In the genomic region with DNA sequence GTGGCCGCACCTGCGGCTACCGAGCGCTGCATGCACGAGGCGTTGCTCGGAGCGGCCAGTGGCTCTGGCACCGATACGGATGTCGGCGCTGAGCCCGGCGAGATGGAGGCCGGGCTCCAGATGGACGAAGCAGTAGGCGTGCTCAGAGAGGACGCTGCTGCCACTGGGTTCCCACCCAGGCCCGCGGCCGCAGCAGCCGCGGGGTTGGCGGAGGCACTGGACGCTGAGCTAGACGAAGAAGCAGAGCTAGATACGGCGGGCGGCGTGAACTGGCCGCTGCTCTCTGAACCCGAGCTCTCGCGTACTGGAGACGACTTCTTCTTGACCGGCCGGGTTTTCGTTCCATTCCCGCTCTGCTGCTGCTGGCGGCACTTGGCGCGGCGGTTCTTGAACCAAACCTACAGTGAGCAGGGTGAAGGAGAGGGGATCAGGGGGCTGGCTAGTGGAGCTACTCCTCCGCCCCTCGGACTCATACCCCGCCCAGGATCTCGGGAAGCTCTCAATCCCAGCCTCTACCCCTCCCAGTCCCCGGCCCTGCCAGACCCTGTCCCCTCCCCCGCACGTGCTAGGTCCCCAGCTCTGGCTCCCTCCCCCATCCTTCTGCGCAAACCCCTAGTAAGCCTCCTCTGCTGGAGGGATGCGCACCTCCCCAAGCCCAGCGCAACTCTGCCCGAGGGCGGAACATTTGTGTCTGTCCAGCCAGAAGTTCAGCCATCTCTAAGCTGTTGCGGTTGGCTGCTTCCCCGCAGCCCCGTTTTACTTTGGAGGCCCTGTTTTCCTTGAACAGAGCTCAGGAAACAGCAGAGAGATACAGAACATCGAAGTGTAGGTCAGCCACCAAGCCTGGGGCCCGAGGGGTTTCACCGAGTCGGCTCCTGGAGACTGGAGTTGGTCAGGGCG, we compare ENCODE assay signal across 9 mouse cellular contexts. TPM values are rescaled to one million over a fixed set of nuclear protein-coding genes. Genes with fewer than 3 reads are reported as not detected.
DNase-seq lines count a peak whose midpoint lies in the region; ATAC-seq and TF ChIP-seq lines count a peak whose summit lies in the region.
"Had no signal": no experiment of that assay in that cellular context is flagged by ENCODE, and none has a peak within 500 bp of the region (broad histone marks: within the 10 kb centered on the region; RNA-seq: fewer than 3 reads in every experiment).

No protein-coding gene starts in this region.

- WGBS in heart, adult 2 months, result 2% methylated on average over 63 of the region's 63 CpGs
- 1% methylated on average over 63 of the region's 63 CpGs for WGBS in intestine, postnatal 0 days
- 1% methylated on average over 61 of the region's 63 CpGs for WGBS in liver, postnatal 0 days (ENCODE audit: insufficient replicate concordance)

- peak; percentile 40 to 45 for DNase-seq in heart, adult 2 months
- no peak for DNase-seq in heart, adult 8-10 months (ENCODE audit: low spot score)
- DNase-seq in brain, embryonic 14.5 days (ENCODE audit: low read depth), result peak; percentile 94
- peak; percentile 25 for DNase-seq in forelimb bud, embryonic 11.5 days (ENCODE audit: low read depth, low spot score)
- DNase-seq in liver, postnatal 0 days, result no peak
- peak; percentile 41 for DNase-seq in right cerebral cortex, postnatal 14 days

- no peak for TF ChIP-seq CTCF in heart, adult 2 months (IDR thresholded peaks at IDR 0.05)
- no peak for TF ChIP-seq CTCF in brain, embryonic 14.5 days (IDR thresholded peaks at IDR 0.05; ENCODE audit: borderline replicate concordance, extremely low read depth, insufficient read depth, insufficient read length)
- TF ChIP-seq CTCF in intestine, postnatal 0 days (IDR thresholded peaks at IDR 0.05; ENCODE audit: low read depth), result no peak
- no peak for TF ChIP-seq CTCF in liver, postnatal 0 days (IDR thresholded peaks at IDR 0.05; ENCODE audit: low read depth)

- no peak overlapping the region for H3K27ac ChIP-seq in heart, adult 2 months
- H3K27ac ChIP-seq in intestine, postnatal 0 days (ENCODE audit: low read depth, low read length), result no peak overlapping the region
- no peak overlapping the region for H3K27ac ChIP-seq in liver, postnatal 0 days (ENCODE audit: low read depth)

- no peaks in the 10 kb centered on the region for H3K79me2 ChIP-seq in heart, adult 2 months (replicated peaks; ENCODE audit: control insufficient read depth, insufficient read depth, low read length)

- H3K4me1 ChIP-seq in heart, adult 2 months (ENCODE audit: control insufficient read depth, insufficient read depth, low read length), result peaks cover 1% of the 10 kb centered on the region; the same call in 1 of the 2 replicates
- no peaks in the 10 kb centered on the region; the same call in 1 of the 2 replicates for H3K4me1 ChIP-seq in intestine, postnatal 0 days (replicated peaks; ENCODE audit: control insufficient read depth, insufficient read depth, low read length)
- H3K4me1 ChIP-seq in liver, postnatal 0 days (ENCODE audit: insufficient read depth), result peaks cover 13% of the 10 kb centered on the region

- TF ChIP-seq POLR2A in heart, adult 2 months (IDR thresholded peaks at IDR 0.05; ENCODE audit: insufficient read depth, low read depth, low read length), result no peak
- no peak for TF ChIP-seq POLR2A in brain, embryonic 14.5 days (IDR thresholded peaks at IDR 0.05; ENCODE audit: borderline replicate concordance, extremely low read depth, insufficient read depth, insufficient read length, poor library complexity, severe bottlenecking)

- ATAC-seq in intestine, postnatal 0 days, result no peak
- no peak for ATAC-seq in liver, postnatal 0 days
- ATAC-seq in megakaryocyte-erythroid progenitor cell, adult 5-6 weeks (replicated peaks; ENCODE audit: low FRiP score, low TSS enrichment, poor library complexity, severe bottlenecking), result no peak

- H3K9ac ChIP-seq in heart, adult 2 months (ENCODE audit: low read depth, low read length), result no peak overlapping the region
- no peak overlapping the region for H3K9ac ChIP-seq in intestine, postnatal 0 days (ENCODE audit: low read depth, low read length)
- no peak overlapping the region for H3K9ac ChIP-seq in liver, postnatal 0 days (replicated peaks)

- intact Hi-C loops in heart, adult 2 months (cut with DNase I), result loop anchor here (10.0 kb wide), 1 partner anchor 208 kb away; no protein-coding TSS in a partner anchor

- H3K36me3 ChIP-seq in heart, adult 2 months (ENCODE audit: control insufficient read depth, insufficient read depth, low read length), result no peaks in the 10 kb centered on the region
- no peaks in the 10 kb centered on the region for H3K36me3 ChIP-seq in intestine, postnatal 0 days (ENCODE audit: control insufficient read depth, insufficient read depth)
- no peaks in the 10 kb centered on the region for H3K36me3 ChIP-seq in liver, postnatal 0 days (replicated peaks; ENCODE audit: insufficient read depth, low read length)

- peaks cover 72% of the 10 kb centered on the region for H3K27me3 ChIP-seq in heart, adult 2 months (ENCODE audit: control insufficient read depth, insufficient read depth, low read length)
- H3K27me3 ChIP-seq in intestine, postnatal 0 days (replicated peaks; ENCODE audit: control insufficient read depth, insufficient read depth, low read length), result peaks cover 99% of the 10 kb centered on the region
- H3K27me3 ChIP-seq in liver, postnatal 0 days (ENCODE audit: insufficient read depth, low read length), result peaks cover 99% of the 10 kb centered on the region

- TF ChIP-seq EP300 in heart, adult 2 months (IDR thresholded peaks at IDR 0.05; ENCODE audit: insufficient read depth, low read depth, low read length), result no peak
- TF ChIP-seq EP300 in liver, postnatal 0 days (IDR thresholded peaks at IDR 0.05; ENCODE audit: low read depth), result no peak

- peak overlapping the region; percentile 40; the same call in 1 of the 2 replicates for H3K4me2 ChIP-seq in intestine, postnatal 0 days (replicated peaks; ENCODE audit: low read depth)
- H3K4me2 ChIP-seq in liver, postnatal 0 days (ENCODE audit: low read depth, low read length), result peak overlapping the region; percentile 40; the same call in 1 of the 2 replicates

- H3K4me3 ChIP-seq in heart, adult 2 months, result no peak overlapping the region
- H3K4me3 ChIP-seq in intestine, postnatal 0 days (ENCODE audit: low read depth, low read length), result peak overlapping the region; percentile 20
- H3K4me3 ChIP-seq in liver, postnatal 0 days (ENCODE audit: low read depth, low read length), result 0 out of 2 replicates have a peak overlapping the region, but pooled peaks have one; percentile 7

- H3K9me3 ChIP-seq in intestine, postnatal 0 days (ENCODE audit: control insufficient read depth), result no peaks in the 10 kb centered on the region
- no peaks in the 10 kb centered on the region for H3K9me3 ChIP-seq in liver, postnatal 0 days (ENCODE audit: low read length)

RNA-seq across cellular contexts. Expression of a gene that starts 5.8 kb away (rescaled TPM):
- not detected for total RNA-seq in heart, adult 2 months (2021)
- polyA plus RNA-seq in heart, adult 2 months (2012; rRNA removed), result 0.06 and 0.66 TPM in 2 replicates
- total RNA-seq in heart, adult 8-10 months (2022), result not detected
- polyA plus RNA-seq in brain, embryonic 14.5 days (2012; rRNA removed), result 18.5 and 18.8 TPM in 2 replicates
- polyA plus RNA-seq in intestine, postnatal 0 days (2015; fragmentation: Nextera tagmentation; extraction: Ambion mirVana), result not detected in 2 replicates
- polyA plus RNA-seq in liver, postnatal 0 days (2015; fragmentation: Nextera tagmentation; extraction: Ambion mirVana), result not detected in 2 replicates
- not detected in 2 replicates for total RNA-seq in megakaryocyte-erythroid progenitor cell, adult 5-6 weeks (2014; fragmentation: Nextera tagmentation)
- not detected in 2 replicates for total RNA-seq in megakaryocyte-erythroid progenitor cell, adult 5-6 weeks (2017)
- total RNA-seq: gastrocnemius, postnatal 4 days had no signal

Comparison
In these comparisons a context has a peak if more than half of its experiments do, and no peak if none do; other contexts are left out.
1. DNase-seq: peak in heart, adult 2 months (2 of 2), brain, embryonic 14.5 days (single experiment), forelimb bud, embryonic 11.5 days (single experiment) and right cerebral cortex, postnatal 14 days (single experiment); none in heart, adult 8-10 months (single experiment) and liver, postnatal 0 days (single experiment).
2. RNA of a gene that starts 5.8 kb away (polyA plus RNA-seq): 18.5 to 18.8 TPM in brain, embryonic 14.5 days; 0.06 to 0.66 TPM in heart, adult 2 months, not detected in intestine, postnatal 0 days and not detected in liver, postnatal 0 days; every median in the first group is over 10 times any median in the second.